Mouse (Mus musculus) olfactory bulb, adult 2 months (tissue): ENCODE measurements around the gene Ssmem1.

Experiments used
- CTCF ChIP-seq: fragments of 200-500 bp; IDR thresholded peaks from 2 replicates; pipeline ENCODE4 v1.5.1; 2012; ENCODE audit warnings: low read depth, mild to moderate bottlenecking, low read length, moderate library complexity; ENCODE audit not compliant: insufficient read depth
- POLR2A ChIP-seq: fragments of 200-500 bp; IDR thresholded peaks from 2 replicates; pipeline ENCODE4 v1.6.1; 2012; ENCODE audit warnings: mild to moderate bottlenecking, low read depth, low read length, moderate library complexity; ENCODE audit not compliant: insufficient read depth

DNA sequence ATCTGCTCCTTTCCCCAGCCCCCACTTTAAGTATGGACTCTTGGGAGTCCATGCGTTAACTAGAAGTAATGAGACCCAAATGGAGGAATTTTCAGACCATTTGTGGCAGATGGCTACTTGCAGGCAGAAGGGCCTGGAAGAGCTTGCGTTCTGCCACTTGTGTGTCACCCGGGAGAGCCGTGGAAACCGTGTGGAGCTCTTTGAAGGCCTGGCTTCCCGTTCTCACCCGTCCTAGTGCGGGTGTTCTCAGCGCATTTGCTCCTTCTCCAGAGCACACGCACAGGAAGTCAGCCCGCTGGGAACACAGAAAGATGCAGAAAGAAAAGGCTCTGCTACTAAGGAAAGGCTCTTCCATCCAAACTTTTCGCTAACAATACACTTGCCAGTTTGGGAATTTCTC lies 33.4 kb downstream of the Ssmem1 start:
- TF ChIP-seq POLR2A (no peak), CTCF (no peak)
